Mouse (Mus musculus) intestine, postnatal 0 days (tissue): Measurements from ENCODE around the gene Tapt1. TPM values are rescaled to one million over a fixed set of nuclear protein-coding genes. Genes with fewer than 3 reads are reported as not detected.
A peak's percentile ranks its signal among the peaks of the same experiment; 100 is the strongest.

Experiments used
- ATAC-seq: fragments of 200-750 bp; cut with Nextera tagmentation; 2 replicates; pipeline ENCODE4 v1.8.0; 2017; ENCODE audit warnings: mild to moderate bottlenecking, moderate TSS enrichment, moderate library complexity
- H3K27ac ChIP-seq: fragments of 300-500 bp; sonication (generic); 2 replicates; pipeline ENCODE4 v1.5.1; 2014; ENCODE audit warnings: mild to moderate bottlenecking, low read depth, low read length, moderate library complexity
- H3K27me3 ChIP-seq: fragments of 300-500 bp; sonication (generic); replicated peaks from 2 replicates; pipeline ENCODE4 v1.6.1; 2014; ENCODE audit warnings: low read length, mixed read lengths; ENCODE audit not compliant: control insufficient read depth, insufficient read depth
- H3K36me3 ChIP-seq: fragments of 300-500 bp; sonication (generic); 2 replicates; pipeline ENCODE4 v1.6.1; 2014; ENCODE audit warnings: mild to moderate bottlenecking, moderate library complexity; ENCODE audit not compliant: control insufficient read depth, insufficient read depth
- H3K4me1 ChIP-seq: fragments of 300-500 bp; sonication (generic); replicated peaks from 2 replicates; pipeline ENCODE4 v1.6.1; 2014; ENCODE audit warnings: antibody characterized with exemption, low read length, mixed read lengths; ENCODE audit not compliant: control insufficient read depth, insufficient read depth
- H3K4me2 ChIP-seq: fragments of 300-500 bp; sonication (generic); replicated peaks from 2 replicates; pipeline ENCODE4 v1.6.1; 2014; ENCODE audit warnings: low read depth, mild to moderate bottlenecking, moderate library complexity
- H3K4me3 ChIP-seq: fragments of 300-500 bp; sonication (generic); 2 replicates; pipeline ENCODE4 v1.5.1; 2014; ENCODE audit warnings: low read depth, low read length
- H3K9ac ChIP-seq: fragments of 300-500 bp; sonication (generic); 2 replicates; pipeline ENCODE4 v1.6.1; 2014; ENCODE audit warnings: mild to moderate bottlenecking, low read depth, low read length
- H3K9me3 ChIP-seq: fragments of 300-500 bp; sonication (generic); 2 replicates; pipeline ENCODE4 v1.6.1; 2016; ENCODE audit warnings: mixed run types; ENCODE audit not compliant: control insufficient read depth
- CTCF ChIP-seq: sonication (generic); IDR thresholded peaks from 2 replicates; pipeline ENCODE4 v1.5.1; 2016; ENCODE audit warnings: low read depth, mild to moderate bottlenecking, control low read depth, antibody characterized with exemption, moderate library complexity
- WGBS: fragments of 180-500 bp; shearing (Covaris S2); extraction: QIAGEN DNeasy Blood & Tissue Kit; methylation state at CpG from one replicate; pipeline ENCODE4 v1.1.7; 2014; 5-methylcytosine and 5-hydroxymethylcytosine counted together
- polyA plus RNA-seq: library from polyadenylated mRNA; unstranded; fragments of >200 nt; fragmentation: Nextera tagmentation; extraction: Ambion mirVana; gene quantifications from 2 replicates; pipeline ENCODE4 v1.2.1, GENCODE M21; 2015

Tapt1 gene
- polyA plus RNA-seq, 1 experiment from 2014 or later, result 14.1 TPM

GRCm38 (mm10) chr5:44211818-44212465 is 14.5 kb downstream of the Tapt1 start:
- 80% methylated on average over 6 of the region's 6 CpGs for WGBS
- Histone ChIP-seq H3K4me2 (no peak overlapping the region), H3K4me3 (no peak overlapping the region), H3K36me3 (no peaks in the 10 kb centered on the region), H3K27me3 (no peaks in the 10 kb centered on the region), H3K9me3 (no peaks in the 10 kb centered on the region), H3K9ac (no peak overlapping the region), H3K4me1 (no peaks in the 10 kb centered on the region), H3K27ac (no peak overlapping the region)
- TF ChIP-seq CTCF, result no peak
- ATAC-seq, result no peak

- Histone ChIP-seq H3K27me3 (no peaks in the 10 kb centered on the region), H3K4me1 (no peaks in the 10 kb centered on the region), H3K36me3 (no peaks in the 10 kb centered on the region), H3K4me3 (no peak overlapping the region), H3K9me3 (no peaks in the 10 kb centered on the region), H3K27ac (no peak overlapping the region), H3K4me2 (no peak overlapping the region), H3K9ac (no peak overlapping the region)
- WGBS, result 89% methylated on average over 4 of the region's 4 CpGs
- no peak for TF ChIP-seq CTCF
- no peak for ATAC-seq
These were observed 19.1 kb downstream of the Tapt1 start for GRCm38 (mm10) chr5:44207286-44207685.

- Histone ChIP-seq H3K27ac (no peak overlapping the region), H3K9me3 (no peaks in the 10 kb centered on the region), H3K4me3 (no peak overlapping the region), H3K4me2 (no peak overlapping the region), H3K4me1 (no peaks in the 10 kb centered on the region), H3K36me3 (no peaks in the 10 kb centered on the region), H3K27me3 (no peaks in the 10 kb centered on the region), H3K9ac (no peak overlapping the region)
- TF ChIP-seq CTCF, result no peak
- ATAC-seq, result no peak
- WGBS, result 74% methylated on average over 5 of the region's 5 CpGs
These were observed 19.8 kb downstream of the Tapt1 start for GRCm38 (mm10) chr5:44206651-44207050.

- Histone ChIP-seq H3K4me1 (no peaks in the 10 kb centered on the region), H3K27ac (no peak overlapping the region), H3K27me3 (no peaks in the 10 kb centered on the region), H3K4me2 (no peak overlapping the region), H3K36me3 (no peaks in the 10 kb centered on the region), H3K4me3 (no peak overlapping the region), H3K9me3 (no peaks in the 10 kb centered on the region), H3K9ac (no peak overlapping the region)
- WGBS, result 70% methylated on average over 1 of the region's 1 CpGs
- no peak for TF ChIP-seq CTCF
- ATAC-seq, result no peak
These were observed 23.0 kb downstream of the Tapt1 start for GRCm38 (mm10) chr5:44203410-44203809.

- Histone ChIP-seq H3K9ac (no peak overlapping the region), H3K27me3 (no peaks in the 10 kb centered on the region), H3K27ac (no peak overlapping the region), H3K4me3 (no peak overlapping the region), H3K4me1 (no peaks in the 10 kb centered on the region), H3K36me3 (no peaks in the 10 kb centered on the region), H3K4me2 (no peak overlapping the region), H3K9me3 (no peaks in the 10 kb centered on the region)
- peak; percentile 34 for TF ChIP-seq CTCF
- ATAC-seq, result no peak
These were observed 24.8 kb downstream of the Tapt1 start for GRCm38 (mm10) chr5:44201665-44202064.

- H3K27ac ChIP-seq, result no peak overlapping the region
- H3K9me3 ChIP-seq, result no peaks in the 10 kb centered on the region
- WGBS, result 90% methylated on average over 4 of the region's 4 CpGs
These were observed 27.3 kb downstream of the Tapt1 start for GRCm38 (mm10) chr5:44199109-44199508.

GRCm38 (mm10) chr5:44198471-44198870 is 28.0 kb downstream of the Tapt1 start:
- no peak for ATAC-seq
- Histone ChIP-seq H3K4me2 (no peak overlapping the region), H3K27me3 (no peaks in the 10 kb centered on the region), H3K4me3 (no peak overlapping the region), H3K4me1 (no peaks in the 10 kb centered on the region), H3K27ac (no peak overlapping the region), H3K9ac (no peak overlapping the region), H3K36me3 (peaks cover 14% of the 10 kb centered on the region; the same call in 1 of the 2 replicates), H3K9me3 (no peaks in the 10 kb centered on the region)
- no peak for TF ChIP-seq CTCF
- 94% methylated on average over 4 of the region's 4 CpGs for WGBS

More at GRCm38 (mm10) chr5:44199109-44199508, 27.3 kb downstream of the Tapt1 start:
- H3K4me1 ChIP-seq, result no peaks in the 10 kb centered on the region
- H3K4me2 ChIP-seq, result no peak overlapping the region
- no peak overlapping the region for H3K4me3 ChIP-seq
- no peak overlapping the region for H3K9ac ChIP-seq
- no peaks in the 10 kb centered on the region for H3K27me3 ChIP-seq
- ATAC-seq, result no peak
- TF ChIP-seq CTCF, result no peak
- peaks cover 8% of the 10 kb centered on the region; the same call in 1 of the 2 replicates for H3K36me3 ChIP-seq
